Mouse (Mus musculus) stomach, postnatal 0 days (tissue): Measurements from ENCODE around the gene Meis2. TPM values are rescaled to one million over a fixed set of nuclear protein-coding genes. Genes with fewer than 3 reads are reported as not detected.

Experiments
- ATAC-seq: fragments of 200-750 bp; cut with Nextera tagmentation; 2 replicates; pipeline ENCODE4 v1.8.0; 2017; ENCODE audit not compliant: low FRiP score, low TSS enrichment
- DNase-seq: peaks from one replicate; pipeline ENCODE4 v3.0.0-alpha.2; 2016; ENCODE audit warnings: low spot score
- H3K27ac ChIP-seq: fragments of 300-500 bp; sonication (generic); replicated peaks from 2 replicates; pipeline ENCODE4 v1.5.1; 2014; ENCODE audit warnings: mild to moderate bottlenecking, control low read depth
- H3K27me3 ChIP-seq: fragments of 300-500 bp; sonication (generic); 2 replicates; pipeline ENCODE4 v1.6.1; 2014; ENCODE audit warnings: low read length; ENCODE audit not compliant: control insufficient read depth, insufficient read depth
- H3K36me3 ChIP-seq: fragments of 300-500 bp; sonication (generic); 2 replicates; pipeline ENCODE4 v1.6.1; 2014; ENCODE audit warnings: low read length, mixed read lengths; ENCODE audit not compliant: control insufficient read depth, insufficient read depth
- H3K4me1 ChIP-seq: fragments of 300-500 bp; sonication (generic); replicated peaks from 2 replicates; pipeline ENCODE4 v1.6.1; 2014; ENCODE audit warnings: antibody characterized with exemption; ENCODE audit not compliant: control insufficient read depth, insufficient read depth
- H3K4me2 ChIP-seq: fragments of 300-500 bp; sonication (generic); replicated peaks from 2 replicates; pipeline ENCODE4 v1.6.1; 2014; ENCODE audit warnings: low read depth, mild to moderate bottlenecking, control low read depth, moderate library complexity
- H3K4me3 ChIP-seq: fragments of 300-500 bp; sonication (generic); 2 replicates; pipeline ENCODE4 v1.5.1; 2014; ENCODE audit warnings: low read depth, low read length, control low read depth
- H3K9ac ChIP-seq: fragments of 300-500 bp; sonication (generic); 2 replicates; pipeline ENCODE4 v1.6.1; 2014; ENCODE audit warnings: mild to moderate bottlenecking, low read length, control low read depth, mixed read lengths
- H3K9me3 ChIP-seq: fragments of 300-500 bp; sonication (generic); 2 replicates; pipeline ENCODE4 v1.6.1; 2016; ENCODE audit warnings: low read length; ENCODE audit not compliant: control insufficient read depth
- CTCF ChIP-seq: IDR thresholded peaks from 2 replicates; pipeline ENCODE4 v1.5.1; 2016; ENCODE audit warnings: antibody characterized with exemption, low read depth, mild to moderate bottlenecking, moderate library complexity
- EP300 ChIP-seq: optimal IDR thresholded peaks from 2 replicates; pipeline ENCODE3; 2016; ENCODE audit warnings: antibody characterized with exemption
- WGBS: fragments of 180-500 bp; shearing (Covaris S2); extraction: QIAGEN DNeasy Blood & Tissue Kit; methylation state at CpG from one replicate; pipeline ENCODE4 v1.1.7; 2014; 5-methylcytosine and 5-hydroxymethylcytosine counted together
- polyA plus RNA-seq: library from polyadenylated mRNA; unstranded; fragments of >200 nt; fragmentation: Nextera tagmentation; extraction: Ambion mirVana; gene quantifications from 2 replicates; pipeline ENCODE4 v1.2.1, GENCODE M21; 2015

Meis2 gene
- polyA plus RNA-seq, 1 experiment from 2014 or later = 17.7 TPM

GRCm38 (mm10) chr2:115956786-115957185 lies 108.9 kb downstream of the Meis2 start:
- no peak overlapping the region for H3K9ac ChIP-seq
- ATAC-seq (no peak), DNase-seq (no peak)
- no peaks in the 10 kb centered on the region for H3K9me3 ChIP-seq
- no peak overlapping the region for H3K4me3 ChIP-seq
- WGBS = 66% methylated on average over 2 of the region's 2 CpGs
- TF ChIP-seq EP300 (no peak), CTCF (no peak)
- H3K27me3 ChIP-seq = no peaks in the 10 kb centered on the region
- H3K27ac ChIP-seq = no peak overlapping the region
- H3K36me3 ChIP-seq = no peaks in the 10 kb centered on the region
- H3K4me1 ChIP-seq = no peaks in the 10 kb centered on the region
- H3K4me2 ChIP-seq = no peak overlapping the region

- DNase-seq = no peak
- no peaks in the 10 kb centered on the region for H3K36me3 ChIP-seq
- no peak overlapping the region for H3K4me2 ChIP-seq
- TF ChIP-seq EP300 (no peak), CTCF (no peak)
- H3K9me3 ChIP-seq = no peaks in the 10 kb centered on the region
- no peak for ATAC-seq
- no peaks in the 10 kb centered on the region for H3K27me3 ChIP-seq
- H3K27ac ChIP-seq = 0 out of 2 replicates have a peak overlapping the region, but pooled peaks have one; percentile 13
- H3K4me1 ChIP-seq = no peaks in the 10 kb centered on the region
- H3K9ac ChIP-seq = no peak overlapping the region
- no peak overlapping the region for H3K4me3 ChIP-seq
- WGBS = 32% methylated on average over 3 of the region's 3 CpGs
These were observed 115.0 kb downstream of the Meis2 start for GRCm38 (mm10) chr2:115950645-115951044.

GRCm38 (mm10) chr2:115948630-115949426 lies 116.8 kb downstream of the Meis2 start:
- Histone ChIP-seq H3K4me1 (no peaks in the 10 kb centered on the region), H3K27ac (no peak overlapping the region), H3K9me3 (no peaks in the 10 kb centered on the region), H3K9ac (no peak overlapping the region), H3K36me3 (no peaks in the 10 kb centered on the region), H3K27me3 (no peaks in the 10 kb centered on the region), H3K4me2 (no peak overlapping the region), H3K4me3 (no peak overlapping the region)
- DNase-seq (no peak), ATAC-seq (no peak)
- 82% methylated on average over 7 of the region's 7 CpGs for WGBS
- no peak for TF ChIP-seq EP300
- no peak for TF ChIP-seq CTCF

GRCm38 (mm10) chr2:115947714-115948226 lies 117.9 kb downstream of the Meis2 start:
- DNase-seq = no peak
- H3K4me2 ChIP-seq = no peak overlapping the region
- no peaks in the 10 kb centered on the region for H3K9me3 ChIP-seq
- no peaks in the 10 kb centered on the region for H3K4me1 ChIP-seq
- no peaks in the 10 kb centered on the region for H3K36me3 ChIP-seq
- no peak overlapping the region for H3K27ac ChIP-seq
- no peak for ATAC-seq
- no peaks in the 10 kb centered on the region for H3K27me3 ChIP-seq
- TF ChIP-seq EP300 (no peak), CTCF (no peak)
- WGBS = 30% methylated on average over 7 of the region's 7 CpGs
- H3K4me3 ChIP-seq = no peak overlapping the region
- H3K9ac ChIP-seq = no peak overlapping the region

- TF ChIP-seq EP300 (no peak), CTCF (no peak)
- no peak overlapping the region for H3K27ac ChIP-seq
- H3K27me3 ChIP-seq = no peaks in the 10 kb centered on the region
- 59% methylated on average over 8 of the region's 8 CpGs for WGBS
- H3K9ac ChIP-seq = no peak overlapping the region
- H3K4me3 ChIP-seq = no peak overlapping the region
- H3K36me3 ChIP-seq = no peaks in the 10 kb centered on the region
- H3K4me2 ChIP-seq = no peak overlapping the region
- no peak for DNase-seq
- no peak for ATAC-seq
- no peaks in the 10 kb centered on the region for H3K9me3 ChIP-seq
- H3K4me1 ChIP-seq = no peaks in the 10 kb centered on the region
These were observed 122.6 kb downstream of the Meis2 start for GRCm38 (mm10) chr2:115943044-115943443.

GRCm38 (mm10) chr2:115939849-115940248 lies 125.8 kb downstream of the Meis2 start:
- Histone ChIP-seq H3K4me1 (no peaks in the 10 kb centered on the region), H3K4me3 (no peak overlapping the region), H3K9ac (no peak overlapping the region), H3K4me2 (no peak overlapping the region), H3K9me3 (no peaks in the 10 kb centered on the region), H3K27ac (no peak overlapping the region), H3K27me3 (no peaks in the 10 kb centered on the region), H3K36me3 (no peaks in the 10 kb centered on the region)
- ATAC-seq (no peak), DNase-seq (no peak)
- TF ChIP-seq EP300 (no peak), CTCF (no peak)
- WGBS = 84% methylated on average over 5 of the region's 5 CpGs
